Mouse (Mus musculus) kidney, embryonic 14.5 days (tissue): ENCODE results near the gene Pih1d1. TPM values are rescaled to one million over a fixed set of nuclear protein-coding genes. Genes with fewer than 3 reads are reported as not detected.
"Not testable (repeated sequence)": the region's sequence is repeated elsewhere in the genome, so short reads cannot be mapped to it uniquely, and the experiment has no call there.

ENCODE experiments used
- ATAC-seq: fragments of 200-750 bp; cut with Nextera tagmentation; 2 replicates; pipeline ENCODE4 v1.8.0; 2017; ENCODE audit warnings: moderate number of reproducible peaks, mild to moderate bottlenecking, moderate TSS enrichment, moderate library complexity; ENCODE audit not compliant: low FRiP score, low TSS enrichment
- H3K27ac ChIP-seq: fragments of 300-500 bp; sonication (generic); 2 replicates; pipeline ENCODE4 v1.5.1; 2014; ENCODE audit warnings: low read depth, mild to moderate bottlenecking, low read length, moderate library complexity, mixed read lengths
- H3K27me3 ChIP-seq: fragments of 300-500 bp; sonication (generic); 2 replicates; pipeline ENCODE4 v1.6.1; 2014; ENCODE audit warnings: mild to moderate bottlenecking, low read length; ENCODE audit not compliant: control insufficient read depth, insufficient read depth
- H3K36me3 ChIP-seq: fragments of 300-500 bp; sonication (generic); 2 replicates; pipeline ENCODE4 v1.6.1; 2014; ENCODE audit warnings: low read length, mixed read lengths; ENCODE audit not compliant: control insufficient read depth, insufficient read depth
- H3K4me1 ChIP-seq: fragments of 300-500 bp; sonication (generic); 2 replicates; pipeline ENCODE4 v1.6.1; 2014; ENCODE audit warnings: low read length, mixed read lengths; ENCODE audit not compliant: control insufficient read depth, insufficient read depth
- H3K4me2 ChIP-seq: fragments of 300-500 bp; sonication (generic); replicated peaks from 2 replicates; pipeline ENCODE4 v1.6.1; 2014; ENCODE audit warnings: low read depth, mild to moderate bottlenecking, low read length
- H3K4me3 ChIP-seq: fragments of 300-500 bp; sonication (generic); 2 replicates; pipeline ENCODE4 v1.5.1; 2014; ENCODE audit warnings: mild to moderate bottlenecking, low read length
- H3K9ac ChIP-seq: fragments of 300-500 bp; sonication (generic); 2 replicates; pipeline ENCODE4 v1.6.1; 2014; ENCODE audit warnings: low read depth, mild to moderate bottlenecking, low read length, moderate library complexity
- H3K9me3 ChIP-seq: fragments of 300-500 bp; sonication (generic); 2 replicates; pipeline ENCODE4 v1.6.1; 2016; ENCODE audit warnings: low read length; ENCODE audit not compliant: control insufficient read depth
- WGBS: fragments of 180-500 bp; shearing (Covaris S2); extraction: QIAGEN DNeasy Blood & Tissue Kit; methylation state at CpG from one replicate; pipeline ENCODE4 v1.1.7; 2014; 5-methylcytosine and 5-hydroxymethylcytosine counted together
- polyA plus RNA-seq: library from polyadenylated mRNA; unstranded; fragments of >200 nt; fragmentation: Nextera tagmentation; extraction: Ambion mirVana; gene quantifications from 2 replicates; pipeline ENCODE4 v1.2.1, GENCODE M21; 2014

Gene Pih1d1
- 101 and 110 TPM in 2 replicates for polyA plus RNA-seq

DNA sequence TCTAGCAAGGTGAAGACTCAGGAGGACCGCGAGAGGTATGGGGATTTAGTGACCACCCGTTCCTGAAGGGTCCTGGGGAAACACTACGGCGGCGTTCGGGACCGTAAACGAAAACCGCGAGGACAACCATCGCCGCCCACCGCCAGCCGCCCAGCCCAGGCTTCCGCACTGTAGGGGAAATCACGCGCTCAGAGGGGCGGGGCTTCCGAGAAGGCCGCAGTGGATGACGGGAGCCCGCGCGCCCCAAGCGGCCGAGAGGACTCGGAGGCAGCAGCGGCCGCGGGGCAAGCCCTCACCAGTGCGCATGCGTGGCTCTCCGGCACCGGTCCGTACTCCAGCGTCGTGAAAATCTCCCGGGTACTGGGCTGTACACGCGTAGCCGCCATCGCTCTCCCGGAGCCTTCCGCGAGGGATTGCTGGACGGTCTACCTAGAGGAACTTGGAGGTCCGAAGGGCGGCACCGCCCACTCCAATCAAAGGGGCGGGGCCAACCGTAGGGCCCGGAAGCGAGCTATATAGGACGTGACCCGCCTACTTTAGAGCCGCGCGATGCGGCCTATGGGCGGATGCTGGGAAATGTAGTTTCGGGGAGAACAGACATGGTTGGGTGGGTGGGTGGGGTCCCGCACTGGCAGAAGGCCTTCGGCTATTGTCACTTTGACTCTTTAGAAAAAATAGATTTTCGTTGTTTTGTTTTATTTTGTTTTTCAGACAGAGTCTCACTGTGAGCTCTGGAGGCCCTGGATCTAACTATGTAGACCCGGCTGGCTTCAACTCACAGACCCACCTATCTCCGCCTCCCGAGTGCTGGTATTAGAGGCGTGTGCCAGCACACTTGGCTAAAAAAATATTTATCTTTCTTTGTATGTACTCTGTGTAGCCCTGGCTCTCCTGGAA, at the start of gene Pih1d1, which contains the start of gene Aldh16a1:
Gene Pih1d1, plus strand, starts transcription at position 208 of the 897 bp plus-strand sequence.
Gene Aldh16a1, minus strand, starts transcription at position 489 of the 897 bp plus-strand sequence.
- Histone ChIP-seq H3K27me3 (no peaks in the 10 kb centered on the region), H3K4me1 (peaks cover 26% of the 10 kb centered on the region), H3K27ac (peak within 1 kb of the TSS; percentile 96), H3K9ac (peak within 1 kb of the TSS; percentile 78), H3K9me3 (no peaks in the 10 kb centered on the region), H3K36me3 (peaks cover 12% of the 10 kb centered on the region; the same call in 1 of the 2 replicates), H3K4me3 (peak within 1 kb of the TSS; percentile 63), H3K4me2 (peak within 1 kb of the TSS; percentile 75)
- WGBS = 5% methylated on average over 69 of the region's 69 CpGs
- ATAC-seq = peak; percentile 94

DNA sequence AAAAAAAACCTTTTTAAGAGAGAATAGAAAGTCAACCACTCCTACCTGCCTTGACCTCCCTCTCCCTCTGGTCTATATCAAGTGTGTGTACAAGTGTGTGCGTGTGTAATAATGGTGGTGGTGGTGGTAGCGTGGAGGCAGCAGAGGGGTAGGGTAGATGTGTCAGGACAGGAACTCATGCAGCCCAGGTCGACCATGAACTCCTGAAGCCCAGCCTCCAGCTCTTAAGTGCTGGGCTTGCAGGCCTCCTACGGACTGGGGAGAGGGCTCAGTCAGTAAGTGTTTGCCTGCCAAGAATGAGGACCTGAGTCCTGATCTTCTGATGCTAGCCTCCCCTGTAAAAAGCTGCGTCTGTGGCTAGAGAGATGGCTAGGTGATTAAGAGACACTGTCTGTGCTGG, 49.2 kb upstream of the Pih1d1 start:
- Histone ChIP-seq H3K27ac (no peak overlapping the region), H3K9ac (no peak overlapping the region), H3K36me3 (no peaks in the 10 kb centered on the region), H3K4me2 (no peak overlapping the region), H3K4me3 (no peak overlapping the region), H3K27me3 (no peaks in the 10 kb centered on the region), H3K9me3 (no peaks in the 10 kb centered on the region), H3K4me1 (peaks cover 17% of the 10 kb centered on the region)
- no peak for ATAC-seq
- 76% methylated on average over 5 of the region's 5 CpGs for WGBS

DNA sequence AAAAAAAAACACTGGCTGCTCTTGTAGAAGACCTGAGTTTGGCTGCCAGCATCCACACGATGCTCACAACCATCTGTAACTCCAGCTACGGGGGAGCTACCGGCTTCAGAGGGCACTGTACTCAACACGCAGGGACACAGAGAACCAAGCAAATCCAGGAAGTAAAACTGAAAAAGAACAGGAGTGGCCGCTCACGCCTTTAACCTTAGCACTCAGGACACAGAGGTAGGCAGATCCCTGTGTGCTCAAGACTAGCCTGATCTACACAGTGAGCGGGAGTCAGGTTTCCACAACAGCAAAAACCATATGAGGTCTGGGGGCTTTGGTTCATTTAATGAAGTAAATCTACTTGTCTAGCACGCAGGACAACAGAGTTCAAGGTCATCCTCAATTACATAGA, 48.6 kb upstream of the Pih1d1 start:
- Histone ChIP-seq H3K4me1 (peaks cover 17% of the 10 kb centered on the region), H3K36me3 (no peaks in the 10 kb centered on the region), H3K27ac (no peak overlapping the region), H3K9ac (no peak overlapping the region), H3K27me3 (no peaks in the 10 kb centered on the region), H3K4me2 (no peak overlapping the region), H3K4me3 (no peak overlapping the region), H3K9me3 (no peaks in the 10 kb centered on the region)
- no peak for ATAC-seq
- WGBS = 69% methylated on average over 8 of the region's 8 CpGs

DNA sequence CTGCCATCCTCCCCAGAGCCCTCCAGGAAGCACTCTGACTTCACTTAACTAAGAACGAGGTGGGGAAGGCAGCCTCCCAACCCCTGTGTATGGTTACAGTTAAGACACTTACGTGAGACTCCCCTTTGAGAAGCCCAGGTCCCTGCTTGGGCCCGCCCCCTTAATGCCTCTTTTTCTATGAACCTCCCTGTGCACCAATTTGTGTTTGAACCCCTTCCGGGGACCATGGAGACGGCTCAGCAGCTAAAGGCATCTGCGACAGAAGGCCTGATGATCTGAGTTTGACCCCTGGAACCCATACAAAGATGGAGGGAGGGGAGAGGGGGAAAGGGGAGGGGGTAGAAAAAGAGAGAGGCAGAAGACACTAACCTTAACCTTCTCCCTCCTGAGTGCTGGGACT, 47.7 kb upstream of the Pih1d1 start:
- Histone ChIP-seq H3K4me1 (peaks cover 17% of the 10 kb centered on the region), H3K4me2 (no peak overlapping the region), H3K9me3 (no peaks in the 10 kb centered on the region), H3K9ac (no peak overlapping the region), H3K27me3 (no peaks in the 10 kb centered on the region), H3K4me3 (no peak overlapping the region), H3K36me3 (no peaks in the 10 kb centered on the region), H3K27ac (no peak overlapping the region)
- no peak for ATAC-seq
- WGBS = 70% methylated on average over 6 of the region's 6 CpGs

DNA sequence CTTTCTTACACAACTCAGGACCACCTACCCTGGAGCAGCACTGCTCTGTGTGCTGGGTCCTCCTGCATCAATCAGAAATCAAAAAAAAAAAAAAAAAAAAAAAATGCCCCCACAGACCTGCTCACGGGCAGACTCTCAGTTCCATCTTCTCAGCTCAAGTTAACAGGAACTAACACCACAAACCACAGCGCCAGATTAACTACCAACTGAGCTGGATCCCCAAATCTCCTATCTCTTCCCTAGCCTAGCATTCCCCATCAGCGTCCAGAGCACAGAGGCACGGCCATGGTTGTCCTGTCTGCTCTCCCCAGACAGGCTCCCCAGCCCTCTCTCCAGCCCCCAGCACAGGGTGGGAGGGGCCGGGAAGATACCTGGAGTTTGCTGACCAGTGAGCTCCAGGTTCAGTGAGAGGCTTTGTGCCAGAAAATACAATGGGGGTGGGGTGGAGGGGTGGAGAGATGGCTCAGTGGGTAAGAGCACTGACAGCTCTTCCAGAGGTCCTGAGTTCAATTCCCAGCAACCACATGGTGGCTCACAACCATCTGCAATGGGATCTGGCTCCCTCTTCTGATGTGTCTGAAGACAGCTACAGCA, 47.0 kb upstream of the Pih1d1 start:
- Histone ChIP-seq H3K36me3 (no peaks in the 10 kb centered on the region), H3K9me3 (no peaks in the 10 kb centered on the region), H3K4me1 (peaks cover 15% of the 10 kb centered on the region), H3K4me3 (no peak overlapping the region), H3K4me2 (no peak overlapping the region), H3K9ac (no peak overlapping the region), H3K27me3 (no peaks in the 10 kb centered on the region), H3K27ac (no peak overlapping the region)
- ATAC-seq = no peak
- 62% methylated on average over 5 of the region's 5 CpGs for WGBS

DNA sequence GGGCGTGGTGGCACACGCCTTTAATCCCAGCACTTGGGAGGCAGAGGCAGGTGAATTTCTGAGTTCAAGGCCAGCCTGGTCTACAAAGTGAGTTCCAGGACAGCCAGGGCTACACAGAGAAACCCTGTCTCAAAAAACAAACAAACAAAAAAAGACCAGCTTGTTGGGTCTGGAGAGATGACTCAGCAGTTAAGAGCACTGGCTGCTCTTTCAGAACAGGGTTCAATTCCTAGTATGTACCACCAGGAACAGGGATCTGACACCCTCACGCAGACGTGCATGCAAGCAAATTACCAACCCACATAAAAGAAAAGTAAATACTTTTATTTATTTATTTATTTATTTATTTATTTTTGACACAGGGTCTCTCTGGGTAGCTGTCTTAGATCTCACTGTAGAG, 44.0 kb upstream of the Pih1d1 start:
- H3K27ac ChIP-seq, ATAC-seq, H3K27me3 ChIP-seq, H3K4me2 ChIP-seq, H3K9ac ChIP-seq, H3K9me3 ChIP-seq, H3K36me3 ChIP-seq, H3K4me3 ChIP-seq, H3K4me1 ChIP-seq: not testable (repeated sequence)
- 86% methylated on average over 4 of the region's 4 CpGs for WGBS

DNA sequence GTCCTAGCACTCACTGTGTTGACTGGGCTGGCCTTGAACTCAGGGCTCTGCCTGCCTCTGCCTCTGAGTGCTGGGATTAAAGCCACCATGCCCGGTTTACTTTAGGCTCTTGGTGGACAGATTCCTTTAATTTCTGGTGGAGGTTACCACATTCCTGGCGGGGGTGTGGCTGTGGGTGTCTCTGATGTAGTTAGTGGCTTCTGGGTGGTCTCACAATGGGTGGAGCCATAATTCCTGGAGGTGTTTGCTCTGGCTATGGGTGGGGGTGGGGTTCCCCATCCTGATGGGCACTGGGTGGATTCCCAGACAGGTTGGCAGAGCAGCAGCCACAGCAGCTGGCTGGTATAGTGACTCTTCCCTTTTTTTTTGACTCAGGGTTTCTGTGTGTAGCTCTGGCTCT, 42.2 kb upstream of the Pih1d1 start:
- Histone ChIP-seq H3K36me3 (no peaks in the 10 kb centered on the region), H3K9me3 (no peaks in the 10 kb centered on the region), H3K27ac (no peak overlapping the region), H3K4me3 (no peak overlapping the region), H3K27me3 (no peaks in the 10 kb centered on the region), H3K9ac (no peak overlapping the region), H3K4me1 (no peaks in the 10 kb centered on the region), H3K4me2 (no peak overlapping the region)
- 57% methylated on average over 2 of the region's 2 CpGs for WGBS
- no peak for ATAC-seq

DNA sequence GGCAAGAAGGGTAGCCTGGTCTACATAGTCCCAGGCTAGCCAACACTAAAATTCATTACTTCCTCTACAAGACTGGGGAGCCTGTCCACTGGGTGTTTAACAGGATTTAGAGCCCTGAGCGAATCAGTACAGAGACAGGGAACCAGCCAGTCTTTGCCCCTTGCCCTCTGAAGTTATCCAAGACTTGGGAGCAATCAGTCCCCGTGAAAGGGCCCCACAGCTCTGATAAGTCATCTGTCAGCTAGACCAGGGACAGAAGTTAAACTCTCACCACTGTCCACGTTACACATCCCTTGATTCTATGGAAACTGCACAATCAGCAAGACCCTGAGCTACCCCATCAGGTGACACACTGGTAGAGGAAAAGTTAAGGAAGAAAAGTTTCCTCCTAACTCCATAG, 41.6 kb upstream of the Pih1d1 start:
- Histone ChIP-seq H3K4me1 (no peaks in the 10 kb centered on the region), H3K4me2 (no peak overlapping the region), H3K27ac (no peak overlapping the region), H3K27me3 (no peaks in the 10 kb centered on the region), H3K4me3 (no peak overlapping the region), H3K9me3 (no peaks in the 10 kb centered on the region), H3K9ac (no peak overlapping the region), H3K36me3 (no peaks in the 10 kb centered on the region)
- 39% methylated on average over 3 of the region's 3 CpGs for WGBS
- no peak for ATAC-seq

DNA sequence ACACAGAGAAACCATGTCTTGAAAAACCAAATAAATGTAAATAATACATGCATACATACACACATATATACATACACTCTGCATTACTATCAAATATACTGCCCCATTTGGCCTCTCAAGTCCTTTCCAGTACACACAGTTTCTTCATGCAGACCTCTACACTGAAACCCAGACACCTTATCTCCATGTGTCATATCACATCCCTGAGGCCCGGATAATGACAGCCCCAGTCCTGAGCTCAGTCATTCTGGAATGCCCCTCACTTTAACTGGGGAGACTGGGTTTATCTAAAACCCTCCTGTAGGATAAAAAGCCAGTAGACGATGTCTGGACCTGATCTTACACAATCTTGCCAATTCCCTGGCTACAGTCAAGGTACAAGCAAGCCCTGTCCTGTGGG, 40.6 kb upstream of the Pih1d1 start:
- no peak overlapping the region for H3K27ac ChIP-seq
- no peak overlapping the region for H3K4me3 ChIP-seq
- no peak overlapping the region for H3K9ac ChIP-seq
- WGBS = 72% methylated on average over 2 of the region's 2 CpGs
- H3K27me3 ChIP-seq = no peaks in the 10 kb centered on the region
- H3K4me2 ChIP-seq = no peak overlapping the region
- H3K4me1 ChIP-seq = no peaks in the 10 kb centered on the region
- ATAC-seq = no peak
- H3K36me3 ChIP-seq = 0 out of 2 replicates have a peak, but pooled peaks cover 2% of the 10 kb centered on the region
- no peaks in the 10 kb centered on the region for H3K9me3 ChIP-seq
